Mouse (Mus musculus): ENCODE measurements around the gene Mpdu1. TPM values are rescaled to one million over a fixed set of nuclear protein-coding genes. Genes with fewer than 3 reads are reported as not detected.

Gene Mpdu1
- polyA plus RNA-seq, 1 experiment = 174 TPM

GRCm38 (mm10) chr11:69692196-69692811 lies 29.9 kb upstream of the Mpdu1 start:
- Histone ChIP-seq H3K36me3 (ENCODE audit: control insufficient read depth, insufficient read depth, low read length) (no peaks in the 10 kb centered on the region), H3K4me1 (replicated peaks; ENCODE audit: control insufficient read depth, insufficient read depth, low read length) (no peaks in the 10 kb centered on the region), H3K27me3 (ENCODE audit: control insufficient read depth, insufficient read depth, low read length) (peaks cover 3% of the 10 kb centered on the region; the same call in 1 of the 2 replicates), H3K27ac (ENCODE audit: control insufficient read depth, insufficient read depth, low read length) (no peak overlapping the region), H3K4me3 (ENCODE audit: control insufficient read depth, insufficient read depth, low read length) (no peak overlapping the region)
- no peak for TF ChIP-seq CTCF (IDR thresholded peaks at IDR 0.05; ENCODE audit: borderline replicate concordance, control insufficient read depth, extremely low read depth, insufficient read depth, low read length, poor library complexity)
- no peak for DNase-seq
- WGBS = 62% methylated on average over 9 of the region's 9 CpGs

- Histone ChIP-seq H3K27ac (ENCODE audit: control insufficient read depth, insufficient read depth, low read length) (no peak overlapping the region), H3K4me3 (ENCODE audit: control insufficient read depth, insufficient read depth, low read length) (no peak overlapping the region), H3K36me3 (ENCODE audit: control insufficient read depth, insufficient read depth, low read length) (no peaks in the 10 kb centered on the region), H3K4me1 (replicated peaks; ENCODE audit: control insufficient read depth, insufficient read depth, low read length) (no peaks in the 10 kb centered on the region), H3K27me3 (ENCODE audit: control insufficient read depth, insufficient read depth, low read length) (no peaks in the 10 kb centered on the region)
- TF ChIP-seq POLR2A (IDR thresholded peaks at IDR 0.05; ENCODE audit: control insufficient read depth, extremely low read depth, insufficient read depth, low read length, poor library complexity) (no peak), CTCF (IDR thresholded peaks at IDR 0.05; ENCODE audit: borderline replicate concordance, control insufficient read depth, extremely low read depth, insufficient read depth, low read length, poor library complexity) (no peak)
- no peak for DNase-seq
- WGBS = 100% methylated on average over 1 of the region's 1 CpGs
These were observed 27.4 kb upstream of the Mpdu1 start for GRCm38 (mm10) chr11:69689891-69690290.

- H3K27ac ChIP-seq (ENCODE audit: control insufficient read depth, insufficient read depth, low read length) = no peak overlapping the region
- TF ChIP-seq POLR2A (IDR thresholded peaks at IDR 0.05; ENCODE audit: control insufficient read depth, extremely low read depth, insufficient read depth, low read length, poor library complexity) (no peak), CTCF (IDR thresholded peaks at IDR 0.05; ENCODE audit: borderline replicate concordance, control insufficient read depth, extremely low read depth, insufficient read depth, low read length, poor library complexity) (no peak)
- H3K36me3 ChIP-seq (ENCODE audit: control insufficient read depth, insufficient read depth, low read length) = no peaks in the 10 kb centered on the region
- no peak for DNase-seq
- no peaks in the 10 kb centered on the region for H3K27me3 ChIP-seq (ENCODE audit: control insufficient read depth, insufficient read depth, low read length)
- no peak overlapping the region for H3K4me3 ChIP-seq (ENCODE audit: control insufficient read depth, insufficient read depth, low read length)
- WGBS = 91% methylated on average over 5 of the region's 5 CpGs
- H3K4me1 ChIP-seq (replicated peaks; ENCODE audit: control insufficient read depth, insufficient read depth, low read length) = peaks cover 2% of the 10 kb centered on the region; the same call in 1 of the 2 replicates
These were observed 24.6 kb upstream of the Mpdu1 start for GRCm38 (mm10) chr11:69687061-69687460.

DNA sequence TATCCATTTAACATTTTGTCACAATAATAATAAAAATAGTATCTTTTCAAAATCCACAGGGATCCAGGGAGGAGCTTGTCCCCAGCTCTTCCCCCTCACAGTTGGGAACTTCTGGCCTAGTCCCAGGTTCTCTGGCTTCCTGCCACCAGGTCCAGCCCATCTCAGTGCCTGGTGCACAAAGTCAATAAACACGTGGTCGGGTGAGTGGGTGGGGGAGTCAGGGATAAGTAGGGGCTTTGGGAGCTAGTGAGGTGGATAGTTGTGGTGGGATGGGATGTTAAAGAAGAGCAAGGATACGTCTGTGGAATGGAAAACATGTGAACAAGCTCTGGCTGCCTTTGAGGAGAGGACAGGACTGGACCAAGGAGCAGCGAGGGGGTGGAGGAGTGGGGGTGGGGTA lies 23.9 kb upstream of the Mpdu1 start:
- TF ChIP-seq POLR2A (IDR thresholded peaks at IDR 0.05; ENCODE audit: control insufficient read depth, extremely low read depth, insufficient read depth, low read length, poor library complexity) (no peak), CTCF (IDR thresholded peaks at IDR 0.05; ENCODE audit: borderline replicate concordance, control insufficient read depth, extremely low read depth, insufficient read depth, low read length, poor library complexity) (no peak)
- no peaks in the 10 kb centered on the region for H3K36me3 ChIP-seq (ENCODE audit: control insufficient read depth, insufficient read depth, low read length)
- 63% methylated on average over 4 of the region's 4 CpGs for WGBS
- H3K4me1 ChIP-seq (replicated peaks; ENCODE audit: control insufficient read depth, insufficient read depth, low read length) = peaks cover 2% of the 10 kb centered on the region; the same call in 1 of the 2 replicates
- H3K27ac ChIP-seq (ENCODE audit: control insufficient read depth, insufficient read depth, low read length) = no peak overlapping the region
- no peaks in the 10 kb centered on the region for H3K27me3 ChIP-seq (ENCODE audit: control insufficient read depth, insufficient read depth, low read length)
- no peak overlapping the region for H3K4me3 ChIP-seq (ENCODE audit: control insufficient read depth, insufficient read depth, low read length)
- no peak for DNase-seq

DNA sequence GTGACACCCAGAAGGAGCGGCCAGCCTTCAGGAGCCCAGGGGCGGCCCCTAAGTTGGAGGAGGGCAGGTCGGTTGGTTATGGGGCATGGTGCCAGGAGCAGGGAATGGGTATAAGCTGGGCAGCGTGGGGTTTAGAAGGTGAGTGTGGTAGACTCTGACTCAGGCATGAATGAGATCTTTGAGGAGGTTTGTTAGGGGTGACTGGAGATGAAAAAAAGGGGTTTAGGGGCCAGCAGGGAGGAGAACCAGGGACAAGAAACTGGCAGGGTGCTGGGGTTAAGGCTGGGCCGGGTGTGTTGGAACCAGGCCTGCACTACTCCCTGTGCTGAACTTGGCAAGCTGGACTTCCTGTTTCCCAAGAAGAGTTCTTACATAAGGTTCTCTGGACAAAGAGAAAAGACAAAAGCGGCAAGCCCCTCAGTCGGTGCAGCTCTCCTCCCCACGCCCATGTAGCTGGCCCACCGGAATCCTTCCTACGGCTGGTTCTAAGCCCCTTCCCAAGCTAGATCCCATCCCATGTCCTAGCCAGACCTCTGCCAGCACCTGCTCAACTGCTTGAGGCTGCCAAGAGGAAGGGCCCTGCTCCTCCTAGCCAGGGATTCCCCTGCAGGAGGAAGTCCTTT lies 23.2 kb upstream of the Mpdu1 start, which contains the start of gene Tnfsf13:
Gene Tnfsf13 (minus strand): TSS at position 259 of the 623 bp plus-strand sequence.
- Histone ChIP-seq H3K4me3 (ENCODE audit: control insufficient read depth, insufficient read depth, low read length) (no peak within 1 kb of the TSS), H3K36me3 (ENCODE audit: control insufficient read depth, insufficient read depth, low read length) (no peaks in the 10 kb centered on the region), H3K27ac (ENCODE audit: control insufficient read depth, insufficient read depth, low read length) (peak within 1 kb of the TSS; percentile 28; the same call in 1 of the 2 replicates), H3K27me3 (ENCODE audit: control insufficient read depth, insufficient read depth, low read length) (no peaks in the 10 kb centered on the region), H3K4me1 (replicated peaks; ENCODE audit: control insufficient read depth, insufficient read depth, low read length) (peaks cover 6% of the 10 kb centered on the region)
- no peak for TF ChIP-seq POLR2A (IDR thresholded peaks at IDR 0.05; ENCODE audit: control insufficient read depth, extremely low read depth, insufficient read depth, low read length, poor library complexity)
- no peak for TF ChIP-seq CTCF (IDR thresholded peaks at IDR 0.05; ENCODE audit: borderline replicate concordance, control insufficient read depth, extremely low read depth, insufficient read depth, low read length, poor library complexity)
- no peak for DNase-seq
- WGBS = 79% methylated on average over 10 of the region's 10 CpGs

GRCm38 (mm10) chr11:69684936-69685335 lies 22.5 kb upstream of the Mpdu1 start:
- TF ChIP-seq POLR2A (IDR thresholded peaks at IDR 0.05; ENCODE audit: control insufficient read depth, extremely low read depth, insufficient read depth, low read length, poor library complexity) = no peak
- TF ChIP-seq CTCF (IDR thresholded peaks at IDR 0.05; ENCODE audit: borderline replicate concordance, control insufficient read depth, extremely low read depth, insufficient read depth, low read length, poor library complexity) = no peak
- DNase-seq = no peak
- H3K4me1 ChIP-seq (replicated peaks; ENCODE audit: control insufficient read depth, insufficient read depth, low read length) = peaks cover 6% of the 10 kb centered on the region

More at GRCm38 (mm10) chr11:69684936-69685335, 22.5 kb upstream of the Mpdu1 start:
- H3K27ac ChIP-seq (ENCODE audit: control insufficient read depth, insufficient read depth, low read length) = no peak overlapping the region
- H3K4me3 ChIP-seq (ENCODE audit: control insufficient read depth, insufficient read depth, low read length) = no peak overlapping the region
- H3K36me3 ChIP-seq (ENCODE audit: control insufficient read depth, insufficient read depth, low read length) = no peaks in the 10 kb centered on the region
- 97% methylated on average over 6 of the region's 6 CpGs for WGBS
- no peaks in the 10 kb centered on the region for H3K27me3 ChIP-seq (ENCODE audit: control insufficient read depth, insufficient read depth, low read length)
